Mouse (Mus musculus) stomach, postnatal 0 days (tissue): Measurements from ENCODE around the gene Lrrc8e. TPM values are rescaled to one million over a fixed set of nuclear protein-coding genes. Genes with fewer than 3 reads are reported as not detected.

Experiments used
- ATAC-seq: fragments of 200-750 bp; cut with Nextera tagmentation; 2 replicates; pipeline ENCODE4 v1.8.0; 2017; ENCODE audit not compliant: low FRiP score, low TSS enrichment
- DNase-seq: peaks from one replicate; pipeline ENCODE4 v3.0.0-alpha.2; 2016; ENCODE audit warnings: low spot score
- H3K27ac ChIP-seq: fragments of 300-500 bp; sonication (generic); replicated peaks from 2 replicates; pipeline ENCODE4 v1.5.1; 2014; ENCODE audit warnings: mild to moderate bottlenecking, control low read depth
- H3K27me3 ChIP-seq: fragments of 300-500 bp; sonication (generic); 2 replicates; pipeline ENCODE4 v1.6.1; 2014; ENCODE audit warnings: low read length; ENCODE audit not compliant: control insufficient read depth, insufficient read depth
- H3K36me3 ChIP-seq: fragments of 300-500 bp; sonication (generic); 2 replicates; pipeline ENCODE4 v1.6.1; 2014; ENCODE audit warnings: low read length, mixed read lengths; ENCODE audit not compliant: control insufficient read depth, insufficient read depth
- H3K4me1 ChIP-seq: fragments of 300-500 bp; sonication (generic); replicated peaks from 2 replicates; pipeline ENCODE4 v1.6.1; 2014; ENCODE audit warnings: antibody characterized with exemption; ENCODE audit not compliant: control insufficient read depth, insufficient read depth
- H3K4me2 ChIP-seq: fragments of 300-500 bp; sonication (generic); replicated peaks from 2 replicates; pipeline ENCODE4 v1.6.1; 2014; ENCODE audit warnings: low read depth, mild to moderate bottlenecking, control low read depth, moderate library complexity
- H3K4me3 ChIP-seq: fragments of 300-500 bp; sonication (generic); 2 replicates; pipeline ENCODE4 v1.5.1; 2014; ENCODE audit warnings: low read depth, low read length, control low read depth
- H3K9ac ChIP-seq: fragments of 300-500 bp; sonication (generic); 2 replicates; pipeline ENCODE4 v1.6.1; 2014; ENCODE audit warnings: mild to moderate bottlenecking, low read length, control low read depth, mixed read lengths
- H3K9me3 ChIP-seq: fragments of 300-500 bp; sonication (generic); 2 replicates; pipeline ENCODE4 v1.6.1; 2016; ENCODE audit warnings: low read length; ENCODE audit not compliant: control insufficient read depth
- CTCF ChIP-seq: IDR thresholded peaks from 2 replicates; pipeline ENCODE4 v1.5.1; 2016; ENCODE audit warnings: antibody characterized with exemption, low read depth, mild to moderate bottlenecking, moderate library complexity
- EP300 ChIP-seq: optimal IDR thresholded peaks from 2 replicates; pipeline ENCODE3; 2016; ENCODE audit warnings: antibody characterized with exemption
- WGBS: fragments of 180-500 bp; shearing (Covaris S2); extraction: QIAGEN DNeasy Blood & Tissue Kit; methylation state at CpG from one replicate; pipeline ENCODE4 v1.1.7; 2014; 5-methylcytosine and 5-hydroxymethylcytosine counted together
- polyA plus RNA-seq: library from polyadenylated mRNA; unstranded; fragments of >200 nt; fragmentation: Nextera tagmentation; extraction: Ambion mirVana; gene quantifications from 2 replicates; pipeline ENCODE4 v1.2.1, GENCODE M21; 2015

Lrrc8e gene
- polyA plus RNA-seq, 1 experiment from 2014 or later = 9.8 TPM

- 69% methylated on average over 4 of the region's 4 CpGs for WGBS
- Histone ChIP-seq H3K9ac (no peak overlapping the region), H3K4me2 (no peak overlapping the region)
Measured at GRCm38 (mm10) chr8:4257350-4257749, 30.7 kb downstream of the Lrrc8e start.

GRCm38 (mm10) chr8:4258233-4258632 lies 31.6 kb downstream of the Lrrc8e start:
- WGBS = 4% methylated on average over 35 of the region's 35 CpGs
- H3K4me2 ChIP-seq = peak overlapping the region; percentile 94
- peaks cover 21% of the 10 kb centered on the region for H3K36me3 ChIP-seq

More at GRCm38 (mm10) chr8:4257350-4257749, 30.7 kb downstream of the Lrrc8e start:
- peaks cover 2% of the 10 kb centered on the region; the same call in 1 of the 2 replicates for H3K4me1 ChIP-seq
- no peak overlapping the region for H3K4me3 ChIP-seq
- H3K36me3 ChIP-seq = peaks cover 17% of the 10 kb centered on the region
- TF ChIP-seq CTCF (no peak), EP300 (no peak)
- H3K27me3 ChIP-seq = no peaks in the 10 kb centered on the region
- DNase-seq (no peak), ATAC-seq (no peak)
- no peaks in the 10 kb centered on the region for H3K9me3 ChIP-seq
- H3K27ac ChIP-seq = peak overlapping the region; percentile 61

DNA sequence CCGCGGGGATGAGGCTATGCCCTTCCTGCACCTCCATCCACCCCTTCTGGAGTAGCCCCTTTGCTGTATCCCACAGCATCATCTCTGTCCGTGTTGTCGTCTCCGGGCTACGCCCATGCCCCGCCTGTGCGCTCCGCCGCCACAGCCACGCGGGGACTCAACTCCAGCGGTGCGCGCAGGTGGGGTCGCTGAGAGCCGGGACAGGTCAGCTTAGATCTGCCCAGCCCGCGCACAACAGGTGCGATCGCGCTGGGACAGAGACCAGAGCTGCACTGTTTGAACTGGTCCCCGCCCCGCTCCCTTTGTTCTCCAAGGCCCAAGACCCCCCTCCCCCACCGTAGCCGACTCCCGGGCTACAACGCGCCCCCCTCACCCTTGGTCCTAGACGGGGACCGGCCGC lies 32.1 kb downstream of the Lrrc8e start:
- Histone ChIP-seq H3K9me3 (no peaks in the 10 kb centered on the region), H3K27me3 (no peaks in the 10 kb centered on the region), H3K36me3 (peaks cover 22% of the 10 kb centered on the region), H3K4me2 (peak overlapping the region; percentile 94), H3K9ac (peak overlapping the region; percentile 67), H3K4me3 (peak overlapping the region; percentile 62), H3K4me1 (no peaks in the 10 kb centered on the region; the same call in 1 of the 2 replicates), H3K27ac (peak overlapping the region; percentile 61)
- no peak for DNase-seq
- under 1% methylated on average over 32 of the region's 32 CpGs for WGBS
- no peak for TF ChIP-seq EP300
- no peak for TF ChIP-seq CTCF
- ATAC-seq = peak; percentile 52

More at GRCm38 (mm10) chr8:4258233-4258632, 31.6 kb downstream of the Lrrc8e start:
- H3K27me3 ChIP-seq = no peaks in the 10 kb centered on the region
- no peaks in the 10 kb centered on the region for H3K9me3 ChIP-seq
- DNase-seq (peak; percentile 84), ATAC-seq (peak; percentile 62)
- H3K9ac ChIP-seq = peak overlapping the region; percentile 67
- peak overlapping the region; percentile 61 for H3K27ac ChIP-seq
- peak; percentile 94 for TF ChIP-seq CTCF
- no peak for TF ChIP-seq EP300
- H3K4me3 ChIP-seq = peak overlapping the region; percentile 62
- no peaks in the 10 kb centered on the region; the same call in 1 of the 2 replicates for H3K4me1 ChIP-seq

GRCm38 (mm10) chr8:4259125-4259804 lies 32.6 kb downstream of the Lrrc8e start, which contains the start of gene Ctxn1:
Ctxn1 (minus strand) TSS chr8:4259274.
- Histone ChIP-seq H3K36me3 (peaks cover 22% of the 10 kb centered on the region), H3K9ac (peak within 1 kb of the TSS; percentile 67), H3K27ac (peak within 1 kb of the TSS; percentile 61), H3K4me3 (peak within 1 kb of the TSS; percentile 62), H3K9me3 (no peaks in the 10 kb centered on the region), H3K4me2 (peak within 1 kb of the TSS; percentile 94), H3K4me1 (no peaks in the 10 kb centered on the region; the same call in 1 of the 2 replicates), H3K27me3 (no peaks in the 10 kb centered on the region)
- no peak for TF ChIP-seq EP300
- no peak for TF ChIP-seq CTCF
- 9% methylated on average over 19 of the region's 33 CpGs for WGBS
- DNase-seq = peak; percentile 98
- ATAC-seq = peak; percentile 95

GRCm38 (mm10) chr8:4259805-4260170 lies 33.2 kb downstream of the Lrrc8e start:
- H3K4me3 ChIP-seq = no peak overlapping the region
- WGBS = 84% methylated on average over 4 of the region's 4 CpGs
- no peaks in the 10 kb centered on the region for H3K9me3 ChIP-seq
- no peak overlapping the region for H3K9ac ChIP-seq
- TF ChIP-seq CTCF (no peak), EP300 (no peak)
- H3K27ac ChIP-seq = peak overlapping the region; percentile 61
- no peaks in the 10 kb centered on the region for H3K4me1 ChIP-seq
- ATAC-seq (no peak), DNase-seq (no peak)
- H3K4me2 ChIP-seq = no peak overlapping the region; the same call in 1 of the 2 replicates
- H3K36me3 ChIP-seq = peaks cover 22% of the 10 kb centered on the region
- no peaks in the 10 kb centered on the region for H3K27me3 ChIP-seq
